Mouse (Mus musculus) hindbrain, embryonic 12.5 days (tissue): Measurements from ENCODE around the gene Catsper2. TPM values are rescaled to one million over a fixed set of nuclear protein-coding genes. Genes with fewer than 3 reads are reported as not detected.
A peak's percentile ranks its signal among the peaks of the same experiment; 100 is the strongest.

Experiments
- ATAC-seq: fragments of 200-750 bp; cut with Nextera tagmentation; 2 replicates; pipeline ENCODE4 v1.8.0; 2017; ENCODE audit warnings: moderate TSS enrichment; ENCODE audit not compliant: low FRiP score
- H3K27ac ChIP-seq: fragments of 300-500 bp; sonication (generic); 2 replicates; pipeline ENCODE4 v1.5.1; 2016; ENCODE audit warnings: mild to moderate bottlenecking
- H3K27me3 ChIP-seq: fragments of 300-500 bp; sonication (generic); 2 replicates; pipeline ENCODE4 v1.6.1; 2016; ENCODE audit warnings: mild to moderate bottlenecking
- H3K36me3 ChIP-seq: fragments of 300-500 bp; sonication (generic); 2 replicates; pipeline ENCODE4 v1.6.1; 2016; ENCODE audit warnings: mild to moderate bottlenecking
- H3K4me1 ChIP-seq: fragments of 300-500 bp; sonication (generic); 2 replicates; pipeline ENCODE4 v1.6.1; 2016
- H3K4me2 ChIP-seq: fragments of 300-500 bp; sonication (generic); replicated peaks from 2 replicates; pipeline ENCODE4 v1.6.1; 2016; ENCODE audit warnings: mild to moderate bottlenecking
- H3K4me3 ChIP-seq: fragments of 300-500 bp; sonication (generic); 2 replicates; pipeline ENCODE4 v1.5.1; 2016; ENCODE audit warnings: mild to moderate bottlenecking
- H3K9ac ChIP-seq: fragments of 300-500 bp; sonication (generic); 2 replicates; pipeline ENCODE4 v1.6.1; 2016; ENCODE audit warnings: mild to moderate bottlenecking, moderate library complexity
- H3K9me3 ChIP-seq: fragments of 300-500 bp; sonication (generic); replicated peaks from 2 replicates; pipeline ENCODE4 v1.6.1; 2016; ENCODE audit warnings: mild to moderate bottlenecking
- WGBS: fragments of 180-500 bp; shearing (Covaris S2); methylation state at CpG from one replicate; pipeline ENCODE4 v1.1.7; 2016; 5-methylcytosine and 5-hydroxymethylcytosine counted together
- polyA plus RNA-seq: library from polyadenylated mRNA; unstranded; fragments of >200 nt; fragmentation: Nextera tagmentation; extraction: Ambion mirVana; gene quantifications from 2 replicates; pipeline ENCODE4 v1.2.1, GENCODE M21; 2016

The Catsper2 gene
- 3.2 and 4.1 TPM in 2 replicates for polyA plus RNA-seq

- Histone ChIP-seq H3K9ac (peak within 1 kb of the TSS; percentile 96), H3K4me1 (peaks cover 24% of the 10 kb centered on the region), H3K9me3 (no peaks in the 10 kb centered on the region), H3K4me3 (peak within 1 kb of the TSS; percentile 92), H3K27me3 (no peaks in the 10 kb centered on the region), H3K27ac (peak within 1 kb of the TSS; percentile 98), H3K4me2 (peak within 1 kb of the TSS; percentile 70), H3K36me3 (peaks cover 8% of the 10 kb centered on the region)
- peak; percentile 99 for ATAC-seq
- WGBS: under 1% methylated on average over 66 of the region's 68 CpGs
These were observed at the start of gene Catsper2, which contains the start of gene Pdia3 for GRCm38 (mm10) chr2:121413387-121414042. Gene Catsper2 (minus strand): TSS chr2:121413792. Gene Pdia3 (plus strand): TSS chr2:121413775.

GRCm38 (mm10) chr2:121460071-121460470 is 46.5 kb upstream of the Catsper2 start:
- Histone ChIP-seq H3K4me2 (no peak overlapping the region), H3K4me3 (no peak overlapping the region), H3K36me3 (peaks cover 18% of the 10 kb centered on the region), H3K9me3 (no peaks in the 10 kb centered on the region), H3K4me1 (peaks cover 11% of the 10 kb centered on the region), H3K9ac (no peak overlapping the region), H3K27me3 (no peaks in the 10 kb centered on the region), H3K27ac (no peak overlapping the region)
- no peak for ATAC-seq
- WGBS: 76% methylated on average over 2 of the region's 2 CpGs

GRCm38 (mm10) chr2:121456692-121457642 is 43.4 kb upstream of the Catsper2 start, which contains the start of gene Serinc4:
Gene Serinc4 (minus strand): TSS chr2:121456781.
- WGBS: 4% methylated on average over 41 of the region's 41 CpGs
- H3K4me2 ChIP-seq: peak within 1 kb of the TSS; percentile 65

DNA sequence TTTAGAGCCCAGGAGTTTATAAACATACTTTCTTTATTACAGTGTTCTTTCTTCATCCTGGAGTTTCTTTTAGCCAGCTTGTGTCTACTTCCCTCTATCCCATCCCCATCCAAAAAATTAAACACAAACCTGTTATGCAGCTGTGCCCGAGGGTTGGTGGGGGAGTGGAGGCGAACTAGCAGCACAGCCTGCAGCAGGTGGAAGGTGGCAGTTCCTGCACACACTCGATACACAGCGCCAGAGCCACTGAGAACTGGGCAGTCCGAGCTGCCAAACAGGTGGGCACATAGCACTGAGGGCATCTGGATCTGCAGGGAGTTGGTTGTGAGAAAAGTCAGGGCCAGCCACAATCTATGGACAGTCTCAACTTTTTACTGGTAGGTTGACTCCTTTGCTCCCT is 41.9 kb upstream of the Catsper2 start:
- Histone ChIP-seq H3K9ac (no peak overlapping the region), H3K4me1 (peaks cover 23% of the 10 kb centered on the region), H3K27me3 (no peaks in the 10 kb centered on the region), H3K9me3 (no peaks in the 10 kb centered on the region), H3K4me2 (no peak overlapping the region), H3K36me3 (peaks cover 33% of the 10 kb centered on the region), H3K4me3 (no peak overlapping the region), H3K27ac (no peak overlapping the region)
- no peak for ATAC-seq
- WGBS: 78% methylated on average over 5 of the region's 5 CpGs

More at GRCm38 (mm10) chr2:121456692-121457642, 43.4 kb upstream of the Catsper2 start, which contains the start of gene Serinc4:
- H3K36me3 ChIP-seq: peaks cover 38% of the 10 kb centered on the region
- peak within 1 kb of the TSS; percentile 78 for H3K4me3 ChIP-seq
- no peaks in the 10 kb centered on the region for H3K27me3 ChIP-seq
- H3K4me1 ChIP-seq: peaks cover 14% of the 10 kb centered on the region
- H3K27ac ChIP-seq: peak within 1 kb of the TSS; percentile 78
- H3K9ac ChIP-seq: peak within 1 kb of the TSS; percentile 76
- peak; percentile 90 for ATAC-seq
- H3K9me3 ChIP-seq: no peaks in the 10 kb centered on the region

GRCm38 (mm10) chr2:121453917-121454316 is 40.3 kb upstream of the Catsper2 start:
- Histone ChIP-seq H3K9me3 (no peaks in the 10 kb centered on the region), H3K4me1 (peaks cover 28% of the 10 kb centered on the region), H3K4me2 (no peak overlapping the region), H3K4me3 (no peak overlapping the region), H3K36me3 (peaks cover 25% of the 10 kb centered on the region), H3K27me3 (no peaks in the 10 kb centered on the region), H3K27ac (no peak overlapping the region), H3K9ac (no peak overlapping the region)
- ATAC-seq: no peak
- 88% methylated on average over 6 of the region's 6 CpGs for WGBS

DNA sequence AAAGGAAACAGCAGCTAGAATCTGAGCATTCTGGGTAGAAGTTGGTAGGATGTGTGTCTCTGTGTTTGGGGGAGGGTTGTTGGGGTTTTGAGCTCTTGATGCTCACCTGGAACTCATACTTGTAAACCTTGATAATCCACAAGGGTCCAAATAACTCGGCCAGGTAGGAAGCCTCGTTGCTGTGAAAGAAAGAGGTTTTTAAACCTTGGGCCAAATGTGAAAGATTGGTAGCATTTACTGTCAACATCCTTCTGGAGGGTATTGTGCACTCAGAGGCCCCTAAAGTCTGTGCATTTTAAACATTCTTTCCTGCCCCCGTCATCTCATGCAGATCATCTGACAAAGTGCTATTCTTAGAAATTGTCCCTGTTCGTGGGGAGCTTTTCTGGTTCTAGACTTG is 39.4 kb upstream of the Catsper2 start, which contains the start of gene Hypk:
Hypk (plus strand) TSS at position 301 of the 400 bp plus-strand sequence.
- H3K9ac ChIP-seq: no peak within 1 kb of the TSS
- no peak for ATAC-seq
- no peaks in the 10 kb centered on the region for H3K27me3 ChIP-seq
- 87% methylated on average over 4 of the region's 4 CpGs for WGBS
- no peaks in the 10 kb centered on the region for H3K9me3 ChIP-seq
- peaks cover 19% of the 10 kb centered on the region for H3K36me3 ChIP-seq
- H3K4me3 ChIP-seq: no peak within 1 kb of the TSS
- H3K4me2 ChIP-seq: no peak within 1 kb of the TSS
- H3K27ac ChIP-seq: no peak within 1 kb of the TSS
- peaks cover 30% of the 10 kb centered on the region for H3K4me1 ChIP-seq

DNA sequence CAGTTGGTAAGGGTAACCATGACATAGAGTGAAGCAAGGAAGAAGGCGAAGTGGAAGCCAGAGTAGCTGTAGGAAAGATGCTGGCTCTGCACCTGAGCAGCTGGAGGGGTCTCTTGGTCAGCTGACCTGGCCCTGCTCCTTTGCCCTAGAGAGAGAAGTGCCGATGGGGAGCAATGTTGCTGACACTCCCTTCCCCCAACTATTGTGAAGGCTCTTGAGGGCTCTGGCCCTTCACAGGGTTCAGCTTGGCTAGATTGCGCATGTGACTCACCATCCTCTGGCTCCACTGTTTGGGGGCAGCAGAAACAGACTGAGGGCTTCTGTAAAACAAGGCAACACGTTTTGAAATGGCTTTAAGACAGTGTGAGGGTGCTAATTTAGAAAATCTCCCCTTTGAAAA is 38.8 kb upstream of the Catsper2 start:
- Histone ChIP-seq H3K36me3 (peaks cover 19% of the 10 kb centered on the region), H3K4me1 (peaks cover 28% of the 10 kb centered on the region), H3K27me3 (no peaks in the 10 kb centered on the region), H3K4me2 (no peak overlapping the region), H3K9me3 (no peaks in the 10 kb centered on the region), H3K27ac (no peak overlapping the region), H3K9ac (no peak overlapping the region), H3K4me3 (no peak overlapping the region)
- ATAC-seq: no peak
- 82% methylated on average over 4 of the region's 4 CpGs for WGBS

GRCm38 (mm10) chr2:121450093-121450492 is 36.5 kb upstream of the Catsper2 start:
- Histone ChIP-seq H3K4me2 (peak overlapping the region; percentile 95), H3K4me3 (peak overlapping the region; percentile 99), H3K4me1 (peaks cover 23% of the 10 kb centered on the region), H3K36me3 (peaks cover 19% of the 10 kb centered on the region), H3K27me3 (no peaks in the 10 kb centered on the region), H3K9ac (peak overlapping the region; percentile 96), H3K9me3 (no peaks in the 10 kb centered on the region), H3K27ac (peak overlapping the region; percentile 98)
- WGBS: 6% methylated on average over 7 of the region's 7 CpGs
- ATAC-seq: no peak

DNA sequence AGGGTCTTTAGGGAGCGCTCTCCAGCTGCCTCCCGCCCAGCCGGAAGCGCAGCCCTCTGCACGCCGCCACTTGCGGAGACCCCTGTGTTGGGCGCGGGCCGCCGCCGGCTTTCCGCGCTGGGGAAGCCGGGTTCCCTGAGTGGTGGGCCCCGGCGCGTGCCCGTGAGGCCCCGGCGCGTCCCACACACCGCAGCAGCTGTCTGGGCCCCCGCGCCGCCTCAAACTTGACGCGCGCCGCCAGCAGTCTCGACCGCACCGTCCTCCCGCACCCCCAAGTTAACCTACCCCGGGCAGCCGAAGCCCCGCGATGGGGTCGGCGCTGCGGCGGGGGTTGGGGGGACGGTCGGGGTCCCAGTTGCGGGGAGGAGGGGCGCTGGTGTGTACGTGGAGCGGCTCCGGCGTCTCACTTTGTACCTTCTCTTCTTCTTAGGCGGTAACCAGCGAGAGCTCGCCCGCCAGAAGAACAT is 36.0 kb upstream of the Catsper2 start:
- peak overlapping the region; percentile 98 for H3K27ac ChIP-seq
- peak overlapping the region; percentile 99 for H3K4me3 ChIP-seq
- peak overlapping the region; percentile 96 for H3K9ac ChIP-seq
- peak; percentile 71 for ATAC-seq
- H3K27me3 ChIP-seq: no peaks in the 10 kb centered on the region
- peaks cover 19% of the 10 kb centered on the region for H3K36me3 ChIP-seq
- under 1% methylated on average over 42 of the region's 54 CpGs for WGBS
- no peaks in the 10 kb centered on the region for H3K9me3 ChIP-seq
- peaks cover 23% of the 10 kb centered on the region for H3K4me1 ChIP-seq
- H3K4me2 ChIP-seq: peak overlapping the region; percentile 95

GRCm38 (mm10) chr2:121448739-121449535 is 35.3 kb upstream of the Catsper2 start, which contains the start of gene Serf2:
Gene Serf2 (plus strand): TSS chr2:121449195.
- peak; percentile 99 for ATAC-seq
- Histone ChIP-seq H3K27ac (peak within 1 kb of the TSS; percentile 98), H3K9me3 (no peaks in the 10 kb centered on the region), H3K27me3 (0 out of 2 replicates have a peak, but pooled peaks cover 3% of the 10 kb centered on the region), H3K9ac (peak within 1 kb of the TSS; percentile 96), H3K4me2 (peak within 1 kb of the TSS; percentile 95), H3K4me3 (peak within 1 kb of the TSS; percentile 99), H3K36me3 (peaks cover 18% of the 10 kb centered on the region), H3K4me1 (peaks cover 23% of the 10 kb centered on the region)
- under 1% methylated on average over 72 of the region's 74 CpGs for WGBS

DNA sequence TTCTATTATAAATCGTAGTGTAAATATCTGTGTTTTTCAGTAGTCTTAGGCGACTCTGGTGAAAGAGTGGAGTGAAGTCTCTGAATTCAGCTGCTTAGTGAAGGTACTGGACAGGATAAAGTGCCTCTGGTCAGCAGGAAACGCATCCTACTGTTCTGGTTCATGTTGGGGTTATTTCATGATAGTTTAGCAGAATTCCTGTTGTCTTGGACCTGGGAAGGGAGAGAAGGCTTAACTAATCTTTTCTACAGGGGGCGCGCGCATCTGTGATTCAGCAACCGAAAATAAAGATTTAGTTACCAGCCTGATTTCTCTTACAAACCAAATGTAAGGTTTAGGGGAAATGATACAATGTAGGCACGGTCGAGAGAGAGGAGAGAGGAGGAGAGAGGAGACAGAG is 34.5 kb upstream of the Catsper2 start:
- Histone ChIP-seq H3K36me3 (peaks cover 10% of the 10 kb centered on the region), H3K4me3 (peak overlapping the region; percentile 99), H3K27me3 (peaks cover 5% of the 10 kb centered on the region; the same call in 1 of the 2 replicates), H3K4me2 (peak overlapping the region; percentile 58), H3K9ac (peak overlapping the region; percentile 41; the same call in 1 of the 2 replicates), H3K4me1 (peaks cover 25% of the 10 kb centered on the region), H3K9me3 (no peaks in the 10 kb centered on the region), H3K27ac (peak overlapping the region; percentile 71; the same call in 1 of the 2 replicates)
- no peak for ATAC-seq
- 16% methylated on average over 9 of the region's 9 CpGs for WGBS
